Comparison of ENCODE assay signal across 19 mouse cellular contexts in genomic region chr10:56537091-56537490, GRCm38 (mm10).
DNase-seq lines count a peak whose midpoint lies in the region; ATAC-seq and TF ChIP-seq lines count a peak whose summit lies in the region.
"Had no signal": no experiment of that assay in that cellular context is flagged by ENCODE, and none has a peak within 500 bp of the region (broad histone marks: within the 10 kb centered on the region; RNA-seq: fewer than 3 reads in every experiment).

No protein-coding gene starts in this region.

- no peak for TF ChIP-seq CTCF in embryonic fibroblast, embryonic 13.5 days (IDR thresholded peaks at IDR 0.05; ENCODE audit: borderline replicate concordance, insufficient read depth, low read length)

- H3K9ac ChIP-seq in embryonic facial prominence, embryonic 13.5 days = no peak overlapping the region
- H3K9ac ChIP-seq: forebrain, embryonic 13.5 days; forebrain, postnatal 0 days; heart, embryonic 15.5 days; hindbrain, embryonic 13.5 days had no signal

- 38% methylated on average over 4 of the region's 4 CpGs for WGBS in embryonic facial prominence, embryonic 13.5 days
- 60% methylated on average over 4 of the region's 4 CpGs for WGBS in embryonic facial prominence, embryonic 10.5 days

- intact Hi-C loops in left cerebral cortex, postnatal 25 days (cut with DNase I) = no loop called here
- intact Hi-C loops in left cerebral cortex, postnatal 10 days (cut with DNase I) = no loop called here

- H3K4me3 ChIP-seq in embryonic facial prominence, embryonic 13.5 days = no peak overlapping the region
- H3K4me3 ChIP-seq in embryonic facial prominence, embryonic 10.5 days = no peak overlapping the region
- no peak overlapping the region for H3K4me3 ChIP-seq in embryonic fibroblast, embryonic 13.5 days (ENCODE audit: insufficient read depth, low read length)
- H3K4me3 ChIP-seq: forebrain, embryonic 13.5 days; heart, embryonic 15.5 days; hindbrain, embryonic 13.5 days had no signal

- DNase-seq in embryonic facial prominence, embryonic 10.5 days (ENCODE audit: low spot score) = no peak
- DNase-seq in left cerebral cortex, postnatal 25 days (ENCODE audit: low spot score in 2 of 2) = peak; percentile 3 to 31
- no peak for DNase-seq in left cerebral cortex, postnatal 10 days (ENCODE audit: extremely low spot score in 1 of 2, low spot score in 2 of 2)
- DNase-seq in lung, postnatal 10 days = no peak
- DNase-seq in cerebellum, adult 18-20 months = no peak
- DNase-seq: adrenal gland, postnatal 10 days; cerebellum, adult 11-12 months; cerebellum, adult 9-11 months; cerebellum, postnatal 36 days; forebrain, postnatal 0 days; gastrocnemius, postnatal 36 days; heart, adult 11 months; heart, postnatal 14 days had no signal

- H3K27ac ChIP-seq in embryonic facial prominence, embryonic 13.5 days = 0 out of 2 replicates have a peak overlapping the region, but pooled peaks have one; percentile 5
- no peak overlapping the region for H3K27ac ChIP-seq in embryonic facial prominence, embryonic 10.5 days (replicated peaks)
- H3K27ac ChIP-seq in embryonic fibroblast, embryonic 13.5 days (ENCODE audit: insufficient read depth, low read length) = peak overlapping the region; percentile 74
- H3K27ac ChIP-seq: forebrain, embryonic 13.5 days; heart, embryonic 15.5 days; hindbrain, embryonic 13.5 days; hindbrain, postnatal 0 days had no signal

- H3K27me3 ChIP-seq in embryonic facial prominence, embryonic 13.5 days = no peaks in the 10 kb centered on the region
- H3K27me3 ChIP-seq in embryonic facial prominence, embryonic 10.5 days (replicated peaks; ENCODE audit: low read depth, poor library complexity, severe bottlenecking) = no peaks in the 10 kb centered on the region
- H3K27me3 ChIP-seq: forebrain, embryonic 13.5 days; heart, embryonic 15.5 days; hindbrain, embryonic 13.5 days had no signal

- H3K4me2 ChIP-seq in embryonic facial prominence, embryonic 13.5 days = no peak overlapping the region
- H3K4me2 ChIP-seq: forebrain, embryonic 13.5 days; heart, embryonic 15.5 days; hindbrain, embryonic 13.5 days had no signal

- ATAC-seq in embryonic facial prominence, embryonic 13.5 days (ENCODE audit: insufficient number of reproducible peaks, insufficient read depth, low FRiP score, low TSS enrichment, low read depth) = no peak
- ATAC-seq: forebrain, embryonic 13.5 days; forebrain, postnatal 0 days; hindbrain, postnatal 0 days had no signal

- no peaks in the 10 kb centered on the region for H3K9me3 ChIP-seq in embryonic facial prominence, embryonic 13.5 days
- H3K9me3 ChIP-seq in embryonic facial prominence, embryonic 10.5 days = no peaks in the 10 kb centered on the region
- H3K9me3 ChIP-seq: forebrain, embryonic 13.5 days; heart, embryonic 15.5 days; hindbrain, embryonic 13.5 days had no signal

- no peaks in the 10 kb centered on the region for H3K4me1 ChIP-seq in embryonic facial prominence, embryonic 13.5 days
- 0 out of 2 replicates have a peak, but pooled peaks cover 3% of the 10 kb centered on the region for H3K4me1 ChIP-seq in embryonic facial prominence, embryonic 10.5 days
- H3K4me1 ChIP-seq in embryonic fibroblast, embryonic 13.5 days (ENCODE audit: control insufficient read depth, insufficient read depth, low read length) = no peaks in the 10 kb centered on the region
- H3K4me1 ChIP-seq: forebrain, embryonic 13.5 days; heart, embryonic 15.5 days; hindbrain, embryonic 13.5 days had no signal

- H3K36me3 ChIP-seq in embryonic facial prominence, embryonic 13.5 days = no peaks in the 10 kb centered on the region
- H3K36me3 ChIP-seq in embryonic facial prominence, embryonic 10.5 days (replicated peaks) = no peaks in the 10 kb centered on the region
- H3K36me3 ChIP-seq: heart, embryonic 15.5 days; hindbrain, embryonic 13.5 days had no signal

- no peak for TF ChIP-seq POLR2A in embryonic fibroblast, embryonic 13.5 days (IDR thresholded peaks at IDR 0.05; ENCODE audit: low read depth, low read length)

Comparison
In these comparisons a context has a peak if more than half of its experiments do, and no peak if none do; other contexts are left out.
1. DNase-seq: peak in left cerebral cortex, postnatal 25 days (2 of 2); none in embryonic facial prominence, embryonic 10.5 days (single experiment), left cerebral cortex, postnatal 10 days (0 of 2), lung, postnatal 10 days (single experiment) and cerebellum, adult 18-20 months (0 of 2).